Mouse (Mus musculus) liver, embryonic 14.5 days (tissue): ENCODE measurements at regions not wholly inside any gene's neighbourhood (a gene's known extent, or its start where the extent isn't known, plus 50 kb on each side); places are given as distances from the start of the nearest gene placed in this dataset.

Source experiments
- CTCF ChIP-seq: IDR thresholded peaks from 2 replicates; pipeline ENCODE4 v1.5.1; 2016; ENCODE audit warnings: antibody characterized with exemption, low read depth, control low read depth
- EP300 ChIP-seq: IDR thresholded peaks from 2 replicates; pipeline ENCODE4 v1.6.1; 2016; ENCODE audit warnings: antibody characterized with exemption, low read depth

- TF ChIP-seq CTCF (no peak), EP300 (no peak)
Observed at GRCm38 (mm10) chr13:78643023-78643422, 443.5 kb upstream of the Nr2f1 start.
